ENCODE assay signal across 22 mouse cellular contexts in genomic region chr5:77290606-77291005, GRCm38 (mm10). TPM values are rescaled to one million over a fixed set of nuclear protein-coding genes. Genes with fewer than 3 reads are reported as not detected.
A peak's percentile ranks its signal among the peaks of the same experiment; 100 is the strongest.
DNase-seq lines count a peak whose midpoint lies in the region; ATAC-seq and TF ChIP-seq lines count a peak whose summit lies in the region.
"Had no signal": no experiment of that assay in that cellular context is flagged by ENCODE, and none has a peak within 500 bp of the region (broad histone marks: within the 10 kb centered on the region; RNA-seq: fewer than 3 reads in every experiment).

No protein-coding gene starts in this region.

- WGBS in lung, postnatal 0 days = 96% methylated on average over 2 of the region's 2 CpGs
- 89% methylated on average over 2 of the region's 2 CpGs for WGBS in hindbrain, embryonic 12.5 days

- no peak overlapping the region for H3K4me3 ChIP-seq in layer of hippocampus, adult 2 months
- no peak overlapping the region for H3K4me3 ChIP-seq in lung, postnatal 0 days (ENCODE audit: low read depth, low read length)
- H3K4me3 ChIP-seq in MEL (ENCODE audit: control insufficient read depth in 1 of 2, insufficient read depth in 1 of 2, low read depth in 2 of 2, low read length in 2 of 2) = no peak overlapping the region
- no peak overlapping the region for H3K4me3 ChIP-seq in hindbrain, embryonic 12.5 days
- H3K4me3 ChIP-seq: embryonic facial prominence, embryonic 15.5 days; erythroblast, embryonic 14.5 days; forebrain, embryonic 10.5 days; gastrocnemius, adult 2 months; heart, embryonic 12.5 days; hindbrain, embryonic 10.5 days; hindbrain, embryonic 15.5 days had no signal

- TF ChIP-seq POLR2A in MEL (IDR thresholded peaks at IDR 0.05; ENCODE audit: control insufficient read depth in 1 of 2, insufficient read depth in 1 of 2, low read depth in 1 of 2, low read length in 2 of 2, poor library complexity in 1 of 2) = no peak

- TF ChIP-seq EP300 in lung, postnatal 0 days (IDR thresholded peaks at IDR 0.05) = no peak
- TF ChIP-seq EP300 in MEL (IDR thresholded peaks at IDR 0.05; ENCODE audit: low read depth in 1 of 2, low read length in 2 of 2) = no peak

- peaks cover 9% of the 10 kb centered on the region; the same call in 1 of the 2 replicates for H3K36me3 ChIP-seq in lung, postnatal 0 days (ENCODE audit: insufficient read depth, low read length)
- H3K36me3 ChIP-seq in MEL (ENCODE audit: control insufficient read depth in 1 of 2, insufficient read depth in 2 of 2, low read length in 2 of 2) = peaks cover 10 to 25% of the 10 kb centered on the region in 2 experiments
- H3K36me3 ChIP-seq in hindbrain, embryonic 12.5 days = peaks cover 83% of the 10 kb centered on the region

- H3K27me3 ChIP-seq in lung, postnatal 0 days (replicated peaks; ENCODE audit: insufficient read depth, low read length) = no peaks in the 10 kb centered on the region
- no peaks in the 10 kb centered on the region for H3K27me3 ChIP-seq in MEL (ENCODE audit: control insufficient read depth in 1 of 2, insufficient read depth in 2 of 2, low read length in 2 of 2)
- no peaks in the 10 kb centered on the region for H3K27me3 ChIP-seq in hindbrain, embryonic 12.5 days
- H3K27me3 ChIP-seq: embryonic facial prominence, embryonic 15.5 days; heart, embryonic 12.5 days; hindbrain, embryonic 15.5 days had no signal

- no peaks in the 10 kb centered on the region for H3K4me1 ChIP-seq in lung, postnatal 0 days (ENCODE audit: insufficient read depth, low read depth, low read length)
- peaks cover 2 to 8% of the 10 kb centered on the region in 2 experiments; a peak in 3 of 4 replicates for H3K4me1 ChIP-seq in MEL (ENCODE audit: control insufficient read depth in 1 of 2, insufficient read depth in 2 of 2, low read length in 2 of 2)
- H3K4me1 ChIP-seq in hindbrain, embryonic 12.5 days = no peaks in the 10 kb centered on the region
- H3K4me1 ChIP-seq: embryonic facial prominence, embryonic 15.5 days; forebrain, embryonic 10.5 days; hindbrain, embryonic 10.5 days; hindbrain, embryonic 15.5 days had no signal

- no peak overlapping the region for H3K4me2 ChIP-seq in lung, postnatal 0 days (replicated peaks; ENCODE audit: low read depth, low read length)
- no peak overlapping the region for H3K4me2 ChIP-seq in hindbrain, embryonic 12.5 days (replicated peaks)
- H3K4me2 ChIP-seq: embryonic facial prominence, embryonic 15.5 days; heart, embryonic 12.5 days; hindbrain, embryonic 15.5 days had no signal

- no peak; the same call in none of the 2 replicates for TF ChIP-seq RAD21 in MEL (IDR thresholded peaks at IDR 0.05; ENCODE audit: low read depth, low read length)

- peak; percentile 25 for DNase-seq in heart, adult 11 months
- no peak for DNase-seq in heart, adult 9 months (ENCODE audit: low spot score in 2 of 2)
- DNase-seq in layer of hippocampus, adult 2 months (ENCODE audit: low spot score in 2 of 2) = no peak
- DNase-seq in layer of hippocampus, postnatal 14 days (ENCODE audit: low spot score in 2 of 2) = no peak
- no peak for DNase-seq in lung, postnatal 0 days (ENCODE audit: low spot score)
- DNase-seq in lung, postnatal 10 days = no peak
- DNase-seq in MEL (ENCODE audit: low read depth, low spot score) = peak; percentile 37
- DNase-seq: adrenal gland, postnatal 10 days; cerebellum, adult 11 months; cerebellum, adult 8-10 months; cerebellum, postnatal 14 days; embryo, embryonic 11 days; gastrocnemius, adult 2 months; gastrocnemius, postnatal 25 days had no signal

- H3K27ac ChIP-seq in layer of hippocampus, adult 2 months = no peak overlapping the region
- no peak overlapping the region for H3K27ac ChIP-seq in lung, postnatal 0 days (ENCODE audit: low read length)
- no peak overlapping the region for H3K27ac ChIP-seq in MEL (ENCODE audit: control insufficient read depth, low read depth, low read length)
- H3K27ac ChIP-seq in hindbrain, embryonic 12.5 days = no peak overlapping the region
- H3K27ac ChIP-seq: embryonic facial prominence, embryonic 15.5 days; forebrain, embryonic 10.5 days; gastrocnemius, adult 2 months; hindbrain, embryonic 10.5 days; hindbrain, embryonic 15.5 days had no signal

- H3K9ac ChIP-seq in lung, postnatal 0 days (replicated peaks; ENCODE audit: low read depth) = no peak overlapping the region
- H3K9ac ChIP-seq in MEL (ENCODE audit: control insufficient read depth, low read depth, low read length, poor library complexity, severe bottlenecking) = no peak overlapping the region
- H3K9ac ChIP-seq in hindbrain, embryonic 12.5 days = no peak overlapping the region
- H3K9ac ChIP-seq: embryonic facial prominence, embryonic 15.5 days; heart, embryonic 12.5 days; hindbrain, embryonic 15.5 days had no signal

- H3K79me2 ChIP-seq in MEL (ENCODE audit: control insufficient read depth, insufficient read depth, low read length, poor library complexity) = no peaks in the 10 kb centered on the region

- TF ChIP-seq CTCF in layer of hippocampus, adult 2 months (conservative IDR thresholded peaks at IDR 0.05) = peak; percentile 37
- TF ChIP-seq CTCF in lung, postnatal 0 days (IDR thresholded peaks at IDR 0.05) = peak; percentile 7; the same call in 1 of the 2 replicates
- TF ChIP-seq CTCF in MEL (IDR thresholded peaks at IDR 0.05 in 2 of 3, conservative IDR thresholded peaks at IDR 0.05 in 1 of 3; ENCODE audit: control insufficient read depth in 1 of 3, insufficient read depth in 1 of 3, low read depth in 2 of 3, low read length in 3 of 3, poor library complexity in 1 of 3, severe bottlenecking in 1 of 3) = peak; percentile 5 to 48 (median 13); a peak in 3 of 6 replicates

- no peaks in the 10 kb centered on the region for H3K9me3 ChIP-seq in lung, postnatal 0 days (ENCODE audit: low read length)
- no peaks in the 10 kb centered on the region for H3K9me3 ChIP-seq in MEL (replicated peaks; ENCODE audit: insufficient read depth, low read length)
- H3K9me3 ChIP-seq in hindbrain, embryonic 12.5 days (replicated peaks) = no peaks in the 10 kb centered on the region
- H3K9me3 ChIP-seq: embryonic facial prominence, embryonic 15.5 days; forebrain, embryonic 10.5 days; heart, embryonic 12.5 days; hindbrain, embryonic 10.5 days; hindbrain, embryonic 15.5 days had no signal

- no peak for ATAC-seq in lung, postnatal 0 days
- no peak for ATAC-seq in hindbrain, embryonic 12.5 days (ENCODE audit: low FRiP score)
- ATAC-seq: forebrain, embryonic 14.5 days had no signal

TF ChIP-seq in MEL, 35 proteins besides CTCF, POLR2A, EP300 and RAD21:
- TF ChIP-seq MYC (IDR thresholded peaks at IDR 0.05; ENCODE audit: low read depth, low read length) (peak; percentile 71), MAFK (IDR thresholded peaks at IDR 0.05; ENCODE audit: borderline replicate concordance, low read depth, low read length) (no peak)

RNA-seq across cellular contexts. Expression of gene Noa1, which starts 19.3 kb away (rescaled TPM):
- total RNA-seq in layer of hippocampus, adult 2 months (2021) = 10 to 100 TPM; 25.7 to 25.9 TPM
- total RNA-seq in layer of hippocampus, postnatal 14 days (2021) = 10 to 100 TPM; 24.2 to 24.8 TPM
- polyA plus RNA-seq in lung, postnatal 0 days (2015; fragmentation: Nextera tagmentation; extraction: Ambion mirVana) = 11.6 and 13.6 TPM in 2 replicates
- total RNA-seq in MEL (2012; rRNA removed) = 42.4 and 52.4 TPM in 2 replicates
- polyA plus RNA-seq in MEL (2012; ENCODE audit: insufficient read depth in 1 of 2, insufficient read length in 2 of 2, low read depth in 1 of 2, low replicate concordance in 2 of 2, missing spikeins in 1 of 2) = 100 to 1,000 TPM in 1 of 2 experiments, 10 to 100 TPM in 1; 96.2 to 265 TPM
- 32.8 and 35.5 TPM in 2 replicates for polyA plus RNA-seq in hindbrain, embryonic 12.5 days (2016; fragmentation: Nextera tagmentation; extraction: Ambion mirVana)

RNA-seq across cellular contexts. Expression of gene Polr2b, which starts 19.3 kb away (rescaled TPM):
- total RNA-seq in layer of hippocampus, adult 2 months (2021) = 10 to 100 TPM; 48.3 to 51.5 TPM
- total RNA-seq in layer of hippocampus, postnatal 14 days (2021) = 10 to 100 TPM; 48.1 to 48.7 TPM
- polyA plus RNA-seq in lung, postnatal 0 days (2015; fragmentation: Nextera tagmentation; extraction: Ambion mirVana) = 23.6 and 26.2 TPM in 2 replicates
- total RNA-seq in MEL (2012; rRNA removed) = 178 and 213 TPM in 2 replicates
- polyA plus RNA-seq in MEL (2012; ENCODE audit: insufficient read depth in 1 of 2, insufficient read length in 2 of 2, low read depth in 1 of 2, low replicate concordance in 2 of 2, missing spikeins in 1 of 2) = 10 to 100 TPM; 58.3 to 91.4 TPM
- 80.1 and 87.0 TPM in 2 replicates for polyA plus RNA-seq in hindbrain, embryonic 12.5 days (2016; fragmentation: Nextera tagmentation; extraction: Ambion mirVana)

RNA-seq across cellular contexts. Expression of gene Rest, which starts 25.3 kb away (rescaled TPM):
- total RNA-seq in layer of hippocampus, adult 2 months (2021) = 1 to 10 TPM; 3.4 to 4.4 TPM
- 1 to 10 TPM; 5.2 to 5.5 TPM for total RNA-seq in layer of hippocampus, postnatal 14 days (2021)
- polyA plus RNA-seq in lung, postnatal 0 days (2015; fragmentation: Nextera tagmentation; extraction: Ambion mirVana) = 20.4 and 23.5 TPM in 2 replicates
- 19.3 and 21.0 TPM in 2 replicates for total RNA-seq in MEL (2012; rRNA removed)
- 10 to 100 TPM in 1 of 2 experiments, 1 to 10 TPM in 1; 7.4 to 20.6 TPM for polyA plus RNA-seq in MEL (2012; ENCODE audit: insufficient read depth in 1 of 2, insufficient read length in 2 of 2, low read depth in 1 of 2, low replicate concordance in 2 of 2, missing spikeins in 1 of 2)
- polyA plus RNA-seq in hindbrain, embryonic 12.5 days (2016; fragmentation: Nextera tagmentation; extraction: Ambion mirVana) = 27.9 and 28.7 TPM in 2 replicates

Comparison
In these comparisons a context has a peak if more than half of its experiments do, and no peak if none do; other contexts are left out.
1. DNase-seq: peak in heart, adult 11 months (single experiment) and MEL (single experiment); none in heart, adult 9 months (0 of 2), layer of hippocampus, adult 2 months (0 of 2), layer of hippocampus, postnatal 14 days (0 of 2), lung, postnatal 0 days (single experiment) and lung, postnatal 10 days (single experiment).
2. Peak in every context shown above with its lines, with median percentiles within 50 percentile points of each other: CTCF ChIP-seq.